Mouse (Mus musculus) intestine, embryonic 15.5 days (tissue): ENCODE measurements at regions not wholly inside any gene's neighbourhood (a gene's known extent, or its start where the extent isn't known, plus 50 kb on each side); places are given as distances from the start of the nearest gene placed in this dataset.

ENCODE experiments used
- ATAC-seq: fragments of 200-750 bp; cut with Nextera tagmentation; 2 replicates; pipeline ENCODE4 v1.8.0; 2017; ENCODE audit warnings: moderate TSS enrichment, moderate library complexity
- H3K27ac ChIP-seq: fragments of 300-500 bp; sonication (generic); 2 replicates; pipeline ENCODE4 v1.5.1; 2015; ENCODE audit warnings: mild to moderate bottlenecking, inconsistent platforms
- H3K27me3 ChIP-seq: fragments of 300-500 bp; sonication (generic); replicated peaks from 2 replicates; pipeline ENCODE4 v1.6.1; 2015; ENCODE audit warnings: inconsistent platforms
- H3K36me3 ChIP-seq: fragments of 300-500 bp; sonication (generic); 2 replicates; pipeline ENCODE4 v1.6.1; 2015; ENCODE audit warnings: inconsistent platforms
- H3K4me1 ChIP-seq: fragments of 300-500 bp; sonication (generic); replicated peaks from 2 replicates; pipeline ENCODE4 v1.6.1; 2015; ENCODE audit warnings: inconsistent platforms
- H3K4me2 ChIP-seq: fragments of 300-500 bp; sonication (generic); replicated peaks from 2 replicates; pipeline ENCODE4 v1.6.1; 2015; ENCODE audit warnings: mild to moderate bottlenecking, inconsistent platforms
- H3K4me3 ChIP-seq: fragments of 300-500 bp; sonication (generic); replicated peaks from 2 replicates; pipeline ENCODE4 v1.5.1; 2015; ENCODE audit warnings: inconsistent platforms
- H3K9ac ChIP-seq: fragments of 300-500 bp; sonication (generic); 2 replicates; pipeline ENCODE4 v1.6.1; 2015; ENCODE audit warnings: inconsistent platforms
- H3K9me3 ChIP-seq: fragments of 300-500 bp; sonication (generic); 2 replicates; pipeline ENCODE4 v1.6.1; 2016; ENCODE audit warnings: inconsistent platforms
- WGBS: fragments of 180-500 bp; shearing (Covaris S2); methylation state at CpG from one replicate; pipeline ENCODE4 v1.1.7; 2015; 5-methylcytosine and 5-hydroxymethylcytosine counted together

GRCm38 (mm10) chr9:116227738-116228137 lies 52.6 kb upstream of the Tgfbr2 start:
- Histone ChIP-seq H3K4me1 (no peaks in the 10 kb centered on the region), H3K36me3 (no peaks in the 10 kb centered on the region), H3K9ac (no peak overlapping the region), H3K27me3 (no peaks in the 10 kb centered on the region), H3K27ac (no peak overlapping the region), H3K4me2 (no peak overlapping the region), H3K4me3 (no peak overlapping the region), H3K9me3 (no peaks in the 10 kb centered on the region)
- WGBS = 46% methylated on average over 7 of the region's 7 CpGs
- no peak for ATAC-seq
